Mouse (Mus musculus): ENCODE results near the gene Ankrd45. TPM values are rescaled to one million over a fixed set of nuclear protein-coding genes. Genes with fewer than 3 reads are reported as not detected.
"Not testable (repeated sequence)": the region's sequence is repeated elsewhere in the genome, so short reads cannot be mapped to it uniquely, and the experiment has no call there.

The Ankrd45 gene
- polyA plus RNA-seq, 1 experiment: 0.04 TPM

- no peak for DNase-seq
- Histone ChIP-seq H3K4me3 (ENCODE audit: control insufficient read depth, insufficient read depth, low read length) (no peak overlapping the region), H3K27ac (ENCODE audit: control insufficient read depth, insufficient read depth, low read length) (no peak overlapping the region), H3K4me1 (replicated peaks; ENCODE audit: control insufficient read depth, insufficient read depth, low read length) (no peaks in the 10 kb centered on the region; the same call in 1 of the 2 replicates), H3K27me3 (ENCODE audit: control insufficient read depth, insufficient read depth, low read length) (no peaks in the 10 kb centered on the region), H3K36me3 (ENCODE audit: control insufficient read depth, insufficient read depth, low read length) (no peaks in the 10 kb centered on the region)
- TF ChIP-seq POLR2A (IDR thresholded peaks at IDR 0.05; ENCODE audit: control insufficient read depth, extremely low read depth, insufficient read depth, low read length, poor library complexity) (no peak), CTCF (IDR thresholded peaks at IDR 0.05; ENCODE audit: borderline replicate concordance, control insufficient read depth, extremely low read depth, insufficient read depth, low read length, poor library complexity) (no peak)
- WGBS: 94% methylated on average over 1 of the region's 1 CpGs
These were observed 16.0 kb upstream of the Ankrd45 start for GRCm38 (mm10) chr1:161126461-161126860.

DNA sequence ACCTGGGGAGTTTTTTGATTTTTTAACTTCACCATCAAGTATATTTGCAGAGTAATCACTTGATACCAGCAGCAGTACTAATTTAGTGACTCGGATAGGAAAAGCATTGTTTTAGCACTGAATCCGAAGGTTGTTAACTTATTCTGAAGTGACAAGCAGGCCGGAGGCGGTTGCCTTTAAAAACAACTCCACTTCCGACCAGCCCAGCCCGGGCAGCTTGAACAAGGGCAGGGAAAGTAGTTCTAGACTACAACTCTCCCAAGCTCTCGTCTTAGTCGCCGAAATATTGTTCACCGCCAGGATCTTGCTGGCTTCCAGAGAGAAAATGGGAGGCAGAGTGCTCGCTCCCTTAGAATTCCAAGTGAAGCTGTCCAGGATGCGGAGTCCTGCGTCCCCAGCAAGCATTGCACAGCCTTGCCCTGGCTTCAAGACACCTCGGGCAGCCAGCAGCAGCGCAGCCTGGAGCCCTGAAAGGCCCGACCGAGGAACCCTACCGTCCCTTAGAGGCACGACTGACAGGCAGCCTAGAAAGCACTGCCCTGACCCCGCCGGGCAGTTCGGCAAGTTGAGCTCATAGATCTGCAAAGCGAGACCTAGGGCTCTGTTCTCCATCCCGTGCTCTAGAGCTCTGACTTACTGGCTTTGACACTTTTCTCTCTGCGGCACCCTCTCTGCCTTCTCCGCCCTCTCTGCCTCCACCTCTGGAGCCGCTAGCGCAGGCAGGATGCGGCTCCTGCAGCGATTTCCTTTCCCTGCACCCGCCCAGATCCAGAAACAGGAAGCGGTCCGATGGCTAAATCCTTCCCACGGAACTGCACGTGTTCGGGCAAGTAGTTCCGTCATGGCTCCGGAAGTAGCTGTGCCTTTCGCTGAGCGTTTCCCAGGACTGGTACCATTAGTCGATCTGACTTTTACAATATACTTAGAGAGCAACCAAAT, 11.5 kb upstream of the Ankrd45 start, which contains the start of gene Klhl20:
Gene Klhl20, minus strand, starts transcription at position 786 of the 939 bp plus-strand sequence.
- H3K4me1 ChIP-seq (replicated peaks; ENCODE audit: control insufficient read depth, insufficient read depth, low read length): no peaks in the 10 kb centered on the region; the same call in 1 of the 2 replicates
- peak within 1 kb of the TSS; percentile 92 for H3K4me3 ChIP-seq (ENCODE audit: control insufficient read depth, insufficient read depth, low read length)
- H3K36me3 ChIP-seq (ENCODE audit: control insufficient read depth, insufficient read depth, low read length): no peaks in the 10 kb centered on the region
- no peaks in the 10 kb centered on the region for H3K27me3 ChIP-seq (ENCODE audit: control insufficient read depth, insufficient read depth, low read length)
- under 1% methylated on average over 41 of the region's 41 CpGs for WGBS
- DNase-seq: peak; percentile 94
- TF ChIP-seq CTCF (IDR thresholded peaks at IDR 0.05; ENCODE audit: borderline replicate concordance, control insufficient read depth, extremely low read depth, insufficient read depth, low read length, poor library complexity) (no peak), POLR2A (IDR thresholded peaks at IDR 0.05; ENCODE audit: control insufficient read depth, extremely low read depth, insufficient read depth, low read length, poor library complexity) (peak; percentile 92)
- H3K27ac ChIP-seq (ENCODE audit: control insufficient read depth, insufficient read depth, low read length): peak within 1 kb of the TSS; percentile 77

DNA sequence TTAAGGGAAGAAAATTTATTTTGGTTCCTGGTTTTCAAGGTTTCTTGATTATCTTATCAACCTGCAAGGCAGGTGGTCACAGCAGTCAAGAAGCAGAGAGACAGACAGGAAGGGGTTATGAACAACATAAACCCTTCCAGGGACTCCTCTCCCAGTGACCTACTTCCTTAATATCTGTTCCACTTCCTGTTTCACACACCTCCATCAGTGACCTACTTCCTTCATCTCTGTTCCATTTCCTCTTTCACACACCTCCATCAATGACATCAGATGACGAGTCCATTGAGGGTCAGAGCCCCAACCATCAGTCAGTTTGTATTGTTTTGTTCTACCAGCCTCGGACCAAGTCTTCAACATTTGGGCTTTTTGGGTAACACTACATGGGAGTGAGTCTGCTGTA, 3.0 kb upstream of the Ankrd45 start:
- H3K4me1 ChIP-seq (replicated peaks; ENCODE audit: control insufficient read depth, insufficient read depth, low read length): peaks cover 5% of the 10 kb centered on the region
- no peaks in the 10 kb centered on the region for H3K27me3 ChIP-seq (ENCODE audit: control insufficient read depth, insufficient read depth, low read length)
- no peaks in the 10 kb centered on the region for H3K36me3 ChIP-seq (ENCODE audit: control insufficient read depth, insufficient read depth, low read length)
- DNase-seq: no peak
- H3K27ac ChIP-seq (ENCODE audit: control insufficient read depth, insufficient read depth, low read length): no peak overlapping the region
- 75% methylated on average over 2 of the region's 2 CpGs for WGBS
- H3K4me3 ChIP-seq (ENCODE audit: control insufficient read depth, insufficient read depth, low read length): no peak overlapping the region
- TF ChIP-seq POLR2A (IDR thresholded peaks at IDR 0.05; ENCODE audit: control insufficient read depth, extremely low read depth, insufficient read depth, low read length, poor library complexity) (no peak), CTCF (IDR thresholded peaks at IDR 0.05; ENCODE audit: borderline replicate concordance, control insufficient read depth, extremely low read depth, insufficient read depth, low read length, poor library complexity) (no peak)

DNA sequence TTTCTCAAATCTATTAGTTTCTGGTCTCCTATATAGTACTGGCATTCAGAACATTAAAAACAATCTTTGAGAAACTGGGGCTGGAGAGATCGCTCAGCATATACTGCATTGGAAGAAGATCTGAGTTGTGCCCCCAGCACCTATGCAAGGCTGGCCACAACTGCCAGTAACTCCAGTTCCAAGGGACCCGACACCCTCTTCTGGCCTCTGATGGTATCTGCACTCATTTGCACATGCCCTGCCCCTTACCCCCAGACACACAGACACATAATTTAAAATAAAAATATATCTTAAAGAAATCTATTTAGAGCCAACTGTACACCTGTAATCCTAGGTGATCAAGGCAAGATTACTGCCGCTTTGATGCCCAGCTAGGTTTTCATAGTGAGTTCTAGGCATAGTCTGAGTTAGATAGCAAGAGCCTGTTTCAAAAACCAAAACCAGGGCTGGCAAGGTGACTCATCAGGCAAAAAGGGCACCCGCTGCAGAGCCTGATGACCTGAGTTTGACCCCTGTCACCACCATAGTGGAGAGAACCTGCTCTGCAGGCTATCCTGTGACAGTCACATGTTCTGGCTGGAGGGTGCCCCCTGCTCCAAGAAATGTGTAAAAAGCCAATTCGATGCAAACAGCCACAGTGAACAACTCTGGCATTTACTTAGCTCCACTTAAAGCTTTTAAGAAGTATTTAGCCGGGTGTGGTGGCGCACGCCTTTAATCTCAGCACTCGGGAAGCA, 2.3 kb upstream of the Ankrd45 start:
- no peaks in the 10 kb centered on the region for H3K36me3 ChIP-seq (ENCODE audit: control insufficient read depth, insufficient read depth, low read length)
- no peak overlapping the region for H3K4me3 ChIP-seq (ENCODE audit: control insufficient read depth, insufficient read depth, low read length)
- DNase-seq: no peak
- H3K27ac ChIP-seq (ENCODE audit: control insufficient read depth, insufficient read depth, low read length): no peak overlapping the region
- no peak for TF ChIP-seq POLR2A (IDR thresholded peaks at IDR 0.05; ENCODE audit: control insufficient read depth, extremely low read depth, insufficient read depth, low read length, poor library complexity)
- TF ChIP-seq CTCF (IDR thresholded peaks at IDR 0.05; ENCODE audit: borderline replicate concordance, control insufficient read depth, extremely low read depth, insufficient read depth, low read length, poor library complexity): no peak
- 91% methylated on average over 9 of the region's 9 CpGs for WGBS
- H3K4me1 ChIP-seq (replicated peaks; ENCODE audit: control insufficient read depth, insufficient read depth, low read length): peaks cover 5% of the 10 kb centered on the region
- no peaks in the 10 kb centered on the region for H3K27me3 ChIP-seq (ENCODE audit: control insufficient read depth, insufficient read depth, low read length)

DNA sequence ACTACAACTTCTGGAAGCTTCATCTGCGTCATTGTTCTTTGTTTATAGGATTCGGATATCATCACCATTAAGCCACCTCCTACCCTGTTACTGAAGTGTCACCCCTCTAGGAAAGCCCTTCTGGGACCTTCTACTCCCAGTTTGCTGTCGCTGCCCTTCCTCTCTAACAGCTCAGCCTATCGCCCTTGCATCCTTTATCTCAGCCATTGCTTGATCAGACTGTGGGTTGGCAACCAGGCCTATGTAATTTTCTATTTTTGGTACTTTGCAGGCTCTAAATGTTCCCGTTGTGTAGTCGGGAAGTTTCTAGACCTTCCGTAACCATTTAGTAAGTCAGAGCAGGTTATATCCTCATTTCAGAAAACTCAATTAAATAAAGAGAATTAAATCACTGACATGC, 725 bp downstream of the Ankrd45 start:
- TF ChIP-seq CTCF (IDR thresholded peaks at IDR 0.05; ENCODE audit: borderline replicate concordance, control insufficient read depth, extremely low read depth, insufficient read depth, low read length, poor library complexity): no peak
- no peak for TF ChIP-seq POLR2A (IDR thresholded peaks at IDR 0.05; ENCODE audit: control insufficient read depth, extremely low read depth, insufficient read depth, low read length, poor library complexity)
- Histone ChIP-seq H3K27ac (ENCODE audit: control insufficient read depth, insufficient read depth, low read length) (no peak overlapping the region), H3K36me3 (ENCODE audit: control insufficient read depth, insufficient read depth, low read length) (no peaks in the 10 kb centered on the region), H3K4me3 (ENCODE audit: control insufficient read depth, insufficient read depth, low read length) (no peak overlapping the region), H3K27me3 (ENCODE audit: control insufficient read depth, insufficient read depth, low read length) (no peaks in the 10 kb centered on the region), H3K4me1 (replicated peaks; ENCODE audit: control insufficient read depth, insufficient read depth, low read length) (peaks cover 5% of the 10 kb centered on the region)
- WGBS: 95% methylated on average over 7 of the region's 7 CpGs
- no peak for DNase-seq

- H3K27ac ChIP-seq (ENCODE audit: control insufficient read depth, insufficient read depth, low read length); H3K4me1 ChIP-seq (replicated peaks; ENCODE audit: control insufficient read depth, insufficient read depth, low read length); DNase-seq; H3K27me3 ChIP-seq (ENCODE audit: control insufficient read depth, insufficient read depth, low read length); H3K4me3 ChIP-seq (ENCODE audit: control insufficient read depth, insufficient read depth, low read length); H3K36me3 ChIP-seq (ENCODE audit: control insufficient read depth, insufficient read depth, low read length): not testable (repeated sequence)
- 79% methylated on average over 8 of the region's 8 CpGs for WGBS
These were observed 3.1 kb downstream of the Ankrd45 start for GRCm38 (mm10) chr1:161145611-161146010.

Measured in thymus, adult 2 months (tissue).